Mouse (Mus musculus): ENCODE results near the gene Arid1b. TPM values are rescaled to one million over a fixed set of nuclear protein-coding genes. Genes with fewer than 3 reads are reported as not detected.
A peak's percentile ranks its signal among the peaks of the same experiment; 100 is the strongest.

Arid1b gene
- polyA plus RNA-seq, 1 experiment from 2014 or later, result 8.7 TPM

DNA sequence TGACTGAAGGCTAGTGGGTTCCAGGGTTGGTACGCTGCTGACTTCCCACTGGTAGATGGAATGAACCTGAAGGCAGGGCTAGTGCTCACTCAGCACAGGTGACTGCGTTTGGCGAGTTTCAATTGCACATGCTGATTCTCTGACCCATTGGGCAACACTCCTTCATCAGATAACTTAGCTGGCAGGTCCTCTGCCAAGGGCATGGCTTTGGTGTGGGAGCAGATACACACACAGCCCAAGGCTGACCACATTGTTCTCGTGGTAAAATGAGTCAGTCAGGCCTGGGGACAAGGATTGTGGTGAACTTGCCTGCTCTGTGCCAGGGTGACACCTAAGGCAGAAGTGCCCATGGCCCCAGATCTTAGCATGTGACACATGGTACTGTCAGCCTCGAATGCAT, 100.5 kb downstream of the Arid1b start:
- Histone ChIP-seq H3K36me3 (ENCODE audit: control insufficient read depth, insufficient read depth, low read length) (0 out of 2 replicates have a peak, but pooled peaks cover 8% of the 10 kb centered on the region), H3K4me1 (ENCODE audit: control insufficient read depth in 2 of 2, insufficient read depth in 2 of 2, low read length in 2 of 2) (peaks cover 15 to 23% of the 10 kb centered on the region in 2 experiments), H3K4me3 (ENCODE audit: control insufficient read depth in 1 of 2, insufficient read depth in 1 of 2, low read depth in 1 of 2, low read length in 2 of 2) (no peak overlapping the region), H3K27me3 (ENCODE audit: control insufficient read depth, insufficient read depth, low read length) (peaks cover 5% of the 10 kb centered on the region; the same call in 1 of the 2 replicates), H3K4me2 (ENCODE audit: low read length) (no peak overlapping the region), H3K9ac (ENCODE audit: low read length) (no peak overlapping the region), H3K9me3 (ENCODE audit: control insufficient read depth, low read length) (no peaks in the 10 kb centered on the region), H3K27ac (replicated peaks in 1 of 2; ENCODE audit: control insufficient read depth in 1 of 2, insufficient read depth in 1 of 2, low read depth in 2 of 2, low read length in 2 of 2) (no peak overlapping the region)
- no peak for ATAC-seq (ENCODE audit: insufficient number of reproducible peaks, insufficient read depth, low FRiP score, low read depth)
- 86% methylated on average over 5 of the region's 5 CpGs for WGBS

DNA sequence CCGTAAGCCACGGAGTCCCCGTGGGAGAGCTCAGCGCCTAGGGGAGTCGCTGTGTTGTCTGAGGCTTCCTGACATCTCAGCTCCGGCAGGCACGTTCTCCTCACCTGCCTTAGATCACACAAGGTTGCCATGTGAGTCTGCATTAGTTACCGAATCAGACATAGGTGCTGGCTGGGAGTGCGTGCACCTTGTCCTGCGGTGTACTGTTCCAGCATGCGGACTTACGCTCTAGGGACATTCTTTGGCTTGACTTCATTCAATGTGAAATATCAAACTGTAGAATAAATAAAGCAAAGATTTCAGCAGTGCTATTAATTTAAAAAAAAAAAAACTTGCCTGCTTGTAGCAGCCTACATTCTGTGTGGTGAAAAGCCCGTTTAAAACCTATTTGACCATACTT, 101.6 kb downstream of the Arid1b start:
- Histone ChIP-seq H3K4me3 (ENCODE audit: control insufficient read depth in 1 of 2, insufficient read depth in 1 of 2, low read depth in 1 of 2, low read length in 2 of 2) (no peak overlapping the region), H3K9ac (ENCODE audit: low read length) (no peak overlapping the region), H3K4me2 (ENCODE audit: low read length) (no peak overlapping the region), H3K9me3 (ENCODE audit: control insufficient read depth, low read length) (no peaks in the 10 kb centered on the region), H3K36me3 (ENCODE audit: control insufficient read depth, insufficient read depth, low read length) (0 out of 2 replicates have a peak, but pooled peaks cover 8% of the 10 kb centered on the region), H3K27ac (replicated peaks in 1 of 2; ENCODE audit: control insufficient read depth in 1 of 2, insufficient read depth in 1 of 2, low read depth in 2 of 2, low read length in 2 of 2) (no peak overlapping the region), H3K4me1 (ENCODE audit: control insufficient read depth in 2 of 2, insufficient read depth in 2 of 2, low read length in 2 of 2) (peaks cover 15 to 22% of the 10 kb centered on the region in 2 experiments), H3K27me3 (ENCODE audit: control insufficient read depth, insufficient read depth, low read length) (peaks cover 5% of the 10 kb centered on the region; the same call in 1 of the 2 replicates)
- no peak for ATAC-seq (ENCODE audit: insufficient number of reproducible peaks, insufficient read depth, low FRiP score, low read depth)
- WGBS, result 95% methylated on average over 13 of the region's 13 CpGs

DNA sequence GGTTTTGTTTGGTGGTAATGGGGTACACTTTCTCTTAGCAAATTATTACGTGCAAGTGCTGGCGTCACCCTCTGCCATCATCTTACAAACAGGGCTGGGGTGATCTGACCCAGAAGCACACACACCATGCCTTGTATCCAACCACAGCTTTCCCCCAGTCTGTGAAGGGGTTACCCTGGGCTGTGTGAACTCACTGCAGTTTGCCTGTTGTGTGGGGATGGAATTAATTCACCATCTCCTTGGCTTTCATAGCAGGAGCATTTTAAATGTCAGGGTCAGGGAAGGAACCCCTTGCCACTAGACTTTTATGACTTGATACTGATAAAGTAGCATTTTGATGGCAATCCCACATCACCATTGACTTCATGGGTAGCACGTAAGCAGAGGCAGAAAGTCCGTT, 102.9 kb downstream of the Arid1b start:
- 96% methylated on average over 4 of the region's 4 CpGs for WGBS
- Histone ChIP-seq H3K36me3 (ENCODE audit: control insufficient read depth, insufficient read depth, low read length) (0 out of 2 replicates have a peak, but pooled peaks cover 5% of the 10 kb centered on the region), H3K27ac (replicated peaks in 1 of 2; ENCODE audit: control insufficient read depth in 1 of 2, insufficient read depth in 1 of 2, low read depth in 2 of 2, low read length in 2 of 2) (no peak overlapping the region), H3K4me3 (ENCODE audit: control insufficient read depth in 1 of 2, insufficient read depth in 1 of 2, low read depth in 1 of 2, low read length in 2 of 2) (no peak overlapping the region), H3K27me3 (ENCODE audit: control insufficient read depth, insufficient read depth, low read length) (peaks cover 5% of the 10 kb centered on the region; the same call in 1 of the 2 replicates), H3K4me1 (ENCODE audit: control insufficient read depth in 2 of 2, insufficient read depth in 2 of 2, low read length in 2 of 2) (peaks cover 19 to 30% of the 10 kb centered on the region in 2 experiments), H3K4me2 (ENCODE audit: low read length) (no peak overlapping the region), H3K9ac (ENCODE audit: low read length) (no peak overlapping the region), H3K9me3 (ENCODE audit: control insufficient read depth, low read length) (no peaks in the 10 kb centered on the region)
- ATAC-seq (ENCODE audit: insufficient number of reproducible peaks, insufficient read depth, low FRiP score, low read depth), result no peak

DNA sequence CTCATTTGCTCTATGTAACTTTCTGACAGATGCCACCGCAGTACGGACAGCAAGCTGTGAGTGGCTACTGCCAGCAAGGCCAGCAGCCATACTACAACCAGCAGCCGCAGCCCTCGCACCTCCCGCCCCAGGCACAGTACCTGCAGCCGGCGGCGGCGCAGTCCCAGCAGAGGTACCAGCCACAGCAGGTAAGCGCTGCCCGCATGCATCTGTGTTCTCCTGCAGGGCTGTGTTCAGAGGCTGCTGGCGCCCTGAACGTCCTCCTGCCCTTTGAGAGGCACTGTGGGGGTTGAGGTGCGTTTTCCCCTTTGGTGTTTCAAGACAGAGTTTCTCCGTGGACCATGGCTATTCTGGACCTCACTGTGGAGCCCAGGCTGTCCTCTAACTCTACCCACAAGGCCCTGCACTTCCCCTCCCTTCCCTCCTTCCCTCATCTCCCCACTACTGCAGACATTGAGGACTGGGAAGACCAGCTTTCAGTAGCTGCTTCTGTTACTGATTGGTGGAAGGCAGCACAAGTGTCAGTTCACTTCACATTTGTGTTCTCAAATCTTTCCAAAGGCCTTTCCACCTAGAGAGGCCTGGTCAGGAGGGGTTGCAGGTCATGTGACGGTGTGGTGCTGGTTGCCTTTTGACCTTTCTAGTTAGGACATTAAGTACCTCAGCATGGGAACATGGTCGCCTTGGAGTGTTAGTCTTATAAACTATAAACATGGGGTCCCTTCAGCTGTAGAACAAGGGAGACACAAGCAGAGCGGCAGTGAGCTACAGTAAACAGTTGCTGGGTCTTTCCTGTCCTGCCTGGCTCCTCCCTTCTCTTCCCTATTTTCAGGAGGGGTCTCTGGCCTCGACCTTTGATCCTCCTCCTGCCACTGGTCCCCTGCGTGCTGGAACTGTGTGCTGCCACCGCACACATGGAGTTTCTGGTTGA, 103.7 kb downstream of the Arid1b start:
- Histone ChIP-seq H3K4me2 (ENCODE audit: low read length) (no peak overlapping the region), H3K9ac (ENCODE audit: low read length) (no peak overlapping the region; the same call in 1 of the 2 replicates), H3K9me3 (ENCODE audit: control insufficient read depth, low read length) (no peaks in the 10 kb centered on the region), H3K27ac (replicated peaks in 1 of 2; ENCODE audit: control insufficient read depth in 1 of 2, insufficient read depth in 1 of 2, low read depth in 2 of 2, low read length in 2 of 2) (no peak overlapping the region), H3K4me3 (ENCODE audit: control insufficient read depth in 1 of 2, insufficient read depth in 1 of 2, low read depth in 1 of 2, low read length in 2 of 2) (no peak overlapping the region), H3K27me3 (ENCODE audit: control insufficient read depth, insufficient read depth, low read length) (peaks cover 5% of the 10 kb centered on the region; the same call in 1 of the 2 replicates), H3K36me3 (ENCODE audit: control insufficient read depth, insufficient read depth, low read length) (0 out of 2 replicates have a peak, but pooled peaks cover 5% of the 10 kb centered on the region), H3K4me1 (ENCODE audit: control insufficient read depth in 2 of 2, insufficient read depth in 2 of 2, low read length in 2 of 2) (peaks cover 19 to 34% of the 10 kb centered on the region in 2 experiments)
- 72% methylated on average over 21 of the region's 21 CpGs for WGBS
- ATAC-seq (ENCODE audit: insufficient number of reproducible peaks, insufficient read depth, low FRiP score, low read depth), result no peak

DNA sequence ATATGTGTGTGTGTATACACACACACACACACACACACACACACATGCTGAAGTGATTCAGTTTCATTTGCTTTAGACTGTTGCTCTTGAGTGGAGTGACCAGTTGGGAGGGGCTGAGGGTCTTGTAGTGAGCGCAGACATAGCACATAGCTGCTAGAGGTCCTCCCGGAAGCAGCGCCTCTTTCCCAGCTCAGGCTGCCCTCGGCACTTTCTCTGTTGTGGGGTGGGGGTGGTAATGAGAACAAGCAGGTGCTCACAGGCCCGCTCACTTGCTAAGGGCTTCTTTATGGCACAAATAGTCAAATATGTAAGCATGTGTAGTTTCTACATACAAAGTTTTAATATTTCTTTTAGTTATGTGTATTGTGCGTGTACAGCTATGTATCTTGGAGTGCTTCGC, 104.6 kb downstream of the Arid1b start:
- Histone ChIP-seq H3K9ac (ENCODE audit: low read length) (no peak overlapping the region), H3K27ac (replicated peaks in 1 of 2; ENCODE audit: control insufficient read depth in 1 of 2, insufficient read depth in 1 of 2, low read depth in 2 of 2, low read length in 2 of 2) (peak overlapping the region; percentile 47 to 48; a peak in 1 of 4 replicates), H3K4me3 (ENCODE audit: control insufficient read depth in 1 of 2, insufficient read depth in 1 of 2, low read depth in 1 of 2, low read length in 2 of 2) (no peak overlapping the region; a peak in 1 of 4 replicates), H3K27me3 (ENCODE audit: control insufficient read depth, insufficient read depth, low read length) (peaks cover 5% of the 10 kb centered on the region; the same call in 1 of the 2 replicates), H3K36me3 (ENCODE audit: control insufficient read depth, insufficient read depth, low read length) (0 out of 2 replicates have a peak, but pooled peaks cover 5% of the 10 kb centered on the region), H3K4me1 (ENCODE audit: control insufficient read depth in 2 of 2, insufficient read depth in 2 of 2, low read length in 2 of 2) (peaks cover 19 to 34% of the 10 kb centered on the region in 2 experiments), H3K4me2 (ENCODE audit: low read length) (peak overlapping the region; percentile 43), H3K9me3 (ENCODE audit: control insufficient read depth, low read length) (no peaks in the 10 kb centered on the region)
- no peak for ATAC-seq (ENCODE audit: insufficient number of reproducible peaks, insufficient read depth, low FRiP score, low read depth)
- WGBS, result 38% methylated on average over 7 of the region's 7 CpGs

DNA sequence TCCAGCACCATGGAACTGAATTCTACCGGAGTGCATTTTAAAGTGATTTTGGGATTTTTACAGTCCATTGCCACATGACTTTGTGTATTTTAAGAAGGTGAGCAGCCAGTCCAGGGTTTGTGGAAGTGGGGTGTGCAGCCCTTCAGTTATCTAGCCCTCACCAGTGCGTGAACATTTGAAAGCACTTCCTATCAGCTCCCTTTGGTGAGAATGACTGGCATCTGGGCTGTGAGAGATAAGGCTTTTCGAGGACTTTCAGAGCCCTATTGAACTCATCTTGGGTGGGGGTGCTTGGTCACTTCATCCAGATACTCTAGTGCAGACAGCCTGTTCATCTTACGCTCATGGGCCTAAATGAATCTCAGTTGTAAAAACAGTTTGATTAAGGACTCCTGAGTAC, 105.1 kb downstream of the Arid1b start:
- Histone ChIP-seq H3K4me3 (ENCODE audit: control insufficient read depth in 1 of 2, insufficient read depth in 1 of 2, low read depth in 1 of 2, low read length in 2 of 2) (no peak overlapping the region; a peak in 1 of 4 replicates), H3K4me1 (ENCODE audit: control insufficient read depth in 2 of 2, insufficient read depth in 2 of 2, low read length in 2 of 2) (peaks cover 19 to 34% of the 10 kb centered on the region in 2 experiments)
- peak; percentile 52 for ATAC-seq (ENCODE audit: insufficient number of reproducible peaks, insufficient read depth, low FRiP score, low read depth)

DNA sequence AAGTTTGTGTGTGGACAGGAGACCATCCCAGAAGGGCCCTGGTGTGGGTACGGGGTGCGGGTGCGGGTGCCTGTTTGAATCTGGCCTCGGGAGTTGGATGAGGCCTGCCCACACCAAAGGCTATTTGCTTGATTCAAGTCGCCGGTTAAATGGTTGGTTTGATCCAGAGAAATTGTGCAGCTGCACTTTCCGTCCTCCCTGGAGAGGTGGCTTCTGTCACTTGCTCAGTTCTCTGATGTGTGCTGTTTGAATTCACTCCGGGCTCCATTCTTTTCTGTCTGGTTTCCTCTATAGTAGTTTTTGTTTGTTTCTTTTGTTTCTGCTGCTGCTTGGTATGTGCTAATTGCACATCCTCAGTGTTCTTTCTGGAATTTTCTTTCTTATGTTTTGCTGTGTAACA, 107.0 kb downstream of the Arid1b start:
- ATAC-seq (ENCODE audit: insufficient number of reproducible peaks, insufficient read depth, low FRiP score, low read depth), result no peak
- Histone ChIP-seq H3K4me3 (ENCODE audit: control insufficient read depth in 1 of 2, insufficient read depth in 1 of 2, low read depth in 1 of 2, low read length in 2 of 2) (no peak overlapping the region), H3K4me1 (ENCODE audit: control insufficient read depth in 2 of 2, insufficient read depth in 2 of 2, low read length in 2 of 2) (peaks cover 19 to 49% of the 10 kb centered on the region in 2 experiments), H3K9ac (ENCODE audit: low read length) (no peak overlapping the region), H3K27me3 (ENCODE audit: control insufficient read depth, insufficient read depth, low read length) (peaks cover 3% of the 10 kb centered on the region; the same call in 1 of the 2 replicates), H3K36me3 (ENCODE audit: control insufficient read depth, insufficient read depth, low read length) (0 out of 2 replicates have a peak, but pooled peaks cover 5% of the 10 kb centered on the region), H3K4me2 (ENCODE audit: low read length) (no peak overlapping the region), H3K9me3 (ENCODE audit: control insufficient read depth, low read length) (no peaks in the 10 kb centered on the region), H3K27ac (replicated peaks in 1 of 2; ENCODE audit: control insufficient read depth in 1 of 2, insufficient read depth in 1 of 2, low read depth in 2 of 2, low read length in 2 of 2) (no peak overlapping the region)
- WGBS, result 84% methylated on average over 8 of the region's 8 CpGs

More for the DNA sequence above, 105.1 kb downstream of the Arid1b start:
- Histone ChIP-seq H3K36me3 (ENCODE audit: control insufficient read depth, insufficient read depth, low read length) (0 out of 2 replicates have a peak, but pooled peaks cover 5% of the 10 kb centered on the region), H3K4me2 (ENCODE audit: low read length) (peak overlapping the region; percentile 43), H3K9me3 (ENCODE audit: control insufficient read depth, low read length) (no peaks in the 10 kb centered on the region), H3K9ac (ENCODE audit: low read length) (no peak overlapping the region), H3K27me3 (ENCODE audit: control insufficient read depth, insufficient read depth, low read length) (peaks cover 5% of the 10 kb centered on the region; the same call in 1 of the 2 replicates), H3K27ac (replicated peaks in 1 of 2; ENCODE audit: control insufficient read depth in 1 of 2, insufficient read depth in 1 of 2, low read depth in 2 of 2, low read length in 2 of 2) (peak overlapping the region; percentile 47 to 48; a peak in 2 of 4 replicates)
- WGBS, result 18% methylated on average over 4 of the region's 4 CpGs

Measured in heart, embryonic 14.5 days (tissue).